Mouse (Mus musculus): Measurements from ENCODE around the gene Lrmda.

Lrmda gene

DNA sequence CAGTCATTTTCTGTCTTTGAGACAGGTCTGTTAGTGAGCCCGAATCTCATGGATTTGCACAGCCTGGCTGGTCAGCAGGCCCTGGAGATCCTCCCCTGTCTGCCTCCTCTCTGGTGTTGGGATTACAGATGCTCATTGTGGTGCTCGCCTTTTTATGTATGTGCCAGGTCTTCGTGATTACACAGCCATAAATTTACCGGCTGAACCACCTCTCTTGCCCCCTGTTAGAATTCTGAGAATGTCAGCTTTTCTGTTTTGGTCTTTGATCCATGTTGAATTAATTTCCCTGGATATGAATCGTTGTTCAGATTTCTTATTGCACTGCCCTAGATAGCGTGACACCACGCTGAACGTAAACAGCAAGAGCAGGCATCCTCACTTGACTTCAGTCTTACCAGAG is 325.7 kb downstream of the Lrmda start:
- DNase-seq = no peak

GRCm38 (mm10) chr14:22353626-22354025 is 334.1 kb downstream of the Lrmda start:
- DNase-seq = no peak

DNA sequence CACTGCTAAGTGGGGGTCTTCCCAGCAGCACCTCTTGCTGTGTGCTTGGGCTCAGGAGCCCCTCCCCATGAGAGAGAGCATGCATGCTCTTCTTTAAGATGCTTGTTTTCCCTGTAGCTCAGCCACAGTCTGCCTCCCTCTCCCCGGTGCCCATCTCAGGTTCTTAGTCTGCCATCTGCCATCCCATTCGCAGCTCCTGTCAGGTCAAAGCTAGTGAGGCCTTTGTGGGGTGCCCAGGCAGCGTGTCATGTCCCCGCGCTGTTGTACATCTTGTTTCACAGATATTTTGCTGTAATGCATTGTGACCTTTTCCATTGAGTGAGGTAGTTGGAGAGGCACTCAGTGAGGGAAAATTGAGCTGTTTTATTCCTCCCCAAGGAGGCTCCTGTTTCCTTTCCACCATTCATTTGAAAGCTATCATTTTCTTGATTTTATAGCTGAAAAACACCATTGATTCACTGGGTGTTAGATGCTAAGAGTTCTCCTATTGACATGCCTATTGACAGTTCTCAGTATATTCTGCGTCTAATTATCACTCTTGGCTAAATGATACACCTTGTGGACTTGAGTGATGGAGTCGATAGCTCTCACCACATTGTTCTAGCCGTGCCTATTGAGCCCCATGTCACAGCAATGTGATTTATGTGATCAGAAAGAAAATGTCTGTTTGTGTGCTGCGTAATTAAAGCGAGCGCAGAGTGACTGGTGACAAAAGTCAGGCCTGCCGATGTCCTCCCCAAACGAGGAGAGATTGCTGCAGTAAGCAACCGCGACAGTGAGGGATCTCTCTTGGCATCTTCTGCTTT is 335.5 kb downstream of the Lrmda start:
- DNase-seq = no peak

DNA sequence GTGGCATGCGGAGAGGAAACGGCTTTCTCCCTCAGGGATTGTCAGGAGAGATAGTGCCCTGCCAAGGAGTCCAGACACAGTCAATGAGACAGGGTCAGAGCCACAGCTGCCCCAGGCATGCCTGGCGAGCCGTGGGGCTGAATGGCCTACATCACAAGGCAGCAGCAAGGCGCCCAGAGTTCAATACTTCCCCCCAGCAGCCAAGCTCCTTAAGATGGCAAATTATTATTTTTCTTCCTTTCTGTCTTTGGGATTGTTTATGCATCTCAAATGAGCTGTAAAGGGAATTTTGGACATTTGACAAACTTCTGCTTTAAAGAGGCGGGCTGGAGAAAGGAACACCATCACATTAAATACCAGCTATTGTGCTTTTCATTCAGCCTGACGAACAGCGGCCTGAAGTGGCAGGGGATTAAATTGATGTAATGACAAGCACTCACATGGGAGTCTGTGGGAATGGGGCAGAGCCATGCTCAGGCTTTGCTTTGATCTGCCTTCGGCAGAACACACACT is 338.5 kb downstream of the Lrmda start:
- DNase-seq = no peak

- no peak for DNase-seq
These were observed 344.7 kb downstream of the Lrmda start for GRCm38 (mm10) chr14:22364010-22364748.

DNA sequence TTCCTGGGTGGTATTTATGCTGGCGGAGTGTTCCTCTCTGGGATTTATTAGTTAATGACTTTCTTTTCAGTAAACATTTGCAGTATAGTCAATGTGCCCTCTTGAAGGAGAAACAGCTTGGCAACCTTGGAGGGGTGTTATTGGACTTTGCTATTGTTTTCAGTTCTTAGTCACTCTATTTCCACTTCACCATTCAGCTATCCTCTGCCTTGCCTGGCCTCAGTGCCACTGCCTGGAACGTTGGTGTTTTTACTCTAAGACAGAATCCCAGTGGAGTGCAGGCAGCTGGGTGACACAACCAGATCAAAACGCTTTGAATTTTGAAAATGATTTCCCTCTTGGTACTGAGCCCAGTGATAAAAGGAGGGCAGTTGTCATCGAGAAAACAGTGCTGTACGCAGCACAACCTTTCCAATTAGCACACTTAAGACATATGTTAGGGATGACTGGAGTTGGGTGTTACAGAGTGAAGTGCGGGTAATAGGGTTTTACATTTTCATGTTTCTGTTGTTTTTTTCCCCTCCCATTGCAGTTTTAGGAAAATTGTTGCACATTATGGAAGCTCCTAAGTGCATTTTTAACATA is 345.4 kb downstream of the Lrmda start:
- no peak for DNase-seq

- DNase-seq = no peak
These were observed 348.1 kb downstream of the Lrmda start for GRCm38 (mm10) chr14:22367615-22368014.

GRCm38 (mm10) chr14:22371136-22371535 is 351.6 kb downstream of the Lrmda start:
- DNase-seq = no peak

DNA sequence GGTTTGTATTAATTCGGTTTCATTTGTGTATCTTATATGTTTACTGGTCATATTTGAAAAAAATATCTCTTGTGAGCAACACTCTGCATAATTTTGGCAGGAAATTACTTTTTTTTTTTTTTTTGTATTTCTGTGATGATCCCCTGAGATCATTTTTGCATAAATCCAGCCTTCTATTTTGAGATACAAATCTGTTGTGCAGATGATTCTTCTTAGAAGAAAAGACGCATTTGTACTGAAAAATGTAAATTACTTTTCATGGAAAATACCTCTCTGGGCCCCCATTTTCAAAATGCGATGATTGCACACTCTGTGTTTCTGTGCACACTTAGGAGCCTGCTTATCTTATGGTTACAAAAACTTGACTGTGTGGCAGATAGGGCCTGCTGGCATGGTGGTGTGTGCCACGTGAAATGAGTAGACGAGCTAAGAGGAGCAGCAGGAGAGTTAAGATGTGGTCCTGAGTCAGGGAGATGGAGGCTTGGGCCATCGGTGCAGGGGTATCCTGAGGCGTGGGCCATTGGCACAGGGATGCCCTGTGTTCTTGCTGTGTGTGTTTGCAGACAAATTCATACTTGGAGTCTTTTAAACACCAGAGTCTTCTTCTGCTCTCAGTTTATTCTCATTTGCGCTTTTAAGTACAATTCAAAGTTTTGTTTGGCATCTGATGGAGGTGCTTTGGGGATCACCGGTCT is 353.3 kb downstream of the Lrmda start:
- no peak for DNase-seq

- DNase-seq = no peak
These were observed 353.8 kb downstream of the Lrmda start for GRCm38 (mm10) chr14:22373361-22373745.

- no peak for DNase-seq
These were observed 357.6 kb downstream of the Lrmda start for GRCm38 (mm10) chr14:22377148-22377547.

DNA sequence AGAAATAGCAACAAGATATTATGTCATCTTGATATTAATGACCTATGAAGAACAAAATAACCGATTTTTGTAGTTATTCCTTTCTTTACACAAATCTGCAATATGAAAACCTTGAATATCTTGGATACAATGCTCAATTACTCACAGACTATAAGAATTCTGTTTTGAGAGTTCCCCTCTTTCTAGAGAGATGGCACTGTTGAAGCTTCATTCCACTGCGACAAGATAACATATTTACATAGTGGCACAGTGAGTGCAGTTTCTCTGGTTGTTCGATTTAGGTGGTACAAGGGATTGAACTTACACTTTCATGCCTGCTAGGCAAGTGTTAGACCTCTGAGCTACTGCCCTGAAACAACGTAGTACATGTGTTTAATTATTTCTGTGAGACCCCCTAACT is 362.6 kb downstream of the Lrmda start:
- no peak for DNase-seq

DNA sequence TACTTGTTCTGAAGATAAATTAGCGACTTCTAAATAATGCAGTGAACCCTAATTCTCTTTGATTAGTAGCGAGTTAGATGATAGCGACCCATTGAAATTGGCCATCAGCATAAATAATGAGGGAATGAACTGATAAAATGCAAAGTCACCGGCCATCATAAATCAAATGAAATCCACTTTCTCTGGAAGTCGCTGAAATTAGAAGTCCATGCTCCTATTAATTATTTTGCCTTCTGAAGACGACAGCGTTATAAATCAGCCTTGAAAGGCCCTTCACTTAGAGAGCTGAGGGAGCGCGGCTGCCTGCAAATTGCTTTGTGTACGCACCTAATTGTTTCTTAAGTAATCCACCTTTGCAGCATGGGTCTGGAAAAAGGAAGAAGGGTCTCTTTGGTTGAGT is 374.1 kb downstream of the Lrmda start:
- no peak for DNase-seq

DNA sequence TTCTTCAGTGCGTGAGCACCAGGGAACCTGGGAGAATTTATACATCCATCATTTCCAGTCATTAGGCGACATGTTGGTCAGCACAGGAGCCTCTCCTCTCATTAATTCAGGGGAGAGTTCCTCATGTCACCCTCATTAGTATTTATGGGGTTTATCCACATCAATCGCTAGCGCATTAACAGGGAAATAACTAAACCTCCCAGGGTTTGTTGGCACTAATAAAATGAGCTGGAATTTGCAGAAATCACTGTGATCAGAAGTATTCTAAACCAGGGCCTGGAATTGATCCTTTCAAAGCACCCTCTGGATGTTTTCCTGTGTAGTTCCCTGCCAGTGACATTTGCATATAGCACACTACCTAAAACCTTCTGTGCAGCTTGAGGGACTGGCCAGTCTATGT is 382.9 kb downstream of the Lrmda start:
- DNase-seq = no peak

DNA sequence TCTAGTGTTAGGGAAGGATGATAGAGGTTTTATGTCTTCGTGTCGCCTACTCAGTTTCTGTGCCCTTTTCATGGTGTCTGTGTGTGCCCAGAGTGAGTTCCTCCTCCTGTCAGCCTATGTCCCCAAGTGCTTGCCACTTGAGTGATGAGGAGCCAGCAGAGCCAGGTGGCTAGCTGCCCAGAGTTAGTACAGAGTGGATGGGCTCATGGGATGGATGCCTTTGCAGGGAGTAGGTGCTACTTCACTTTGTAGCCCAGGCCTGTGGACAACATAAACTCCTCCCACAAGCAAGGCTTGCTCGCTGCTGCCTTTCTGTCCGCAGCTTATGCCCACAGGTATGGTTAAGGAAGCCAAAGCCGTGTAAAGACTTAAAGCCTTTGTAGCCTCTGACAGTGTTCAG is 387.1 kb downstream of the Lrmda start:
- DNase-seq = no peak

DNA sequence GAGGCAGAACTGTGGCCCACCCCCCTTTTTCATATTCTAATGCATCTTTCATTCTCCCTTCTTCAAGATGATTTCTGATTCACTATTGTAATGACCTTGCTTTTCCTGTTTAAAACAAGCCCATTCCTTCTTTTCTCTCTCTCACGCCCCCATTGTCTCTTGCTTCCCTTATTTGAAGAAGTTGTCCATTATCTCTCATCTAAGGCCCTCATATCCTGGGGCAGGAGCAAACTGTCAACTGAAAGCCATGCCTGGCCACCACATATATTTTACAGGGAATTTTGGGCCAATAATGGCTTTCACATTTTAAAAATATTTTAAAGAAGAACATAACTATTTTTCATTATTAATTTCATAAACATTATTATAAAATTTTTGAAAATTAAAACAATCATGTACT is 391.3 kb downstream of the Lrmda start:
- DNase-seq = no peak

GRCm38 (mm10) chr14:22413220-22413619 is 393.7 kb downstream of the Lrmda start:
- no peak for DNase-seq

GRCm38 (mm10) chr14:22417706-22418105 is 398.2 kb downstream of the Lrmda start:
- no peak for DNase-seq

- DNase-seq = no peak
These were observed 402.2 kb downstream of the Lrmda start for GRCm38 (mm10) chr14:22421668-22422067.

GRCm38 (mm10) chr14:22425018-22425534 is 405.6 kb downstream of the Lrmda start:
- DNase-seq = no peak

DNA sequence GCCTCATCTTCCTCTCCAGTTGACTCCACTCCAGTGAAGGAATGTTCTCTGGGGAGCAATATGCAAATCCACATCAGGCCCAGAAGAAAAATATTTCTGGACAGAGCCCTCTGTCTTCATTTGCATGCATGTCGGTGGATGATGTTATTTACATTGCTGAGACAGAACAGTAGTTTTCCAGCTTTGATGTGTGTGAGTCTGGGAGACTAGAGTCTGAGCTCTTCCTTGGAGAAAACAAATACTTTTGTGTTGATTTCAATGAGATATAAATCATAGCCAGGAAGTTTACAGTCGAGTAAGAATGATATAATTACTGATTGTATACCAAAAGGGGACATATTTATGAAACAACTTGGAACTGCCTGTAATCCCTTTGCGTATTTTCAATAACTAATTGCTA is 415.9 kb downstream of the Lrmda start:
- no peak for DNase-seq

- DNase-seq = no peak
These were observed 416.4 kb downstream of the Lrmda start for GRCm38 (mm10) chr14:22435860-22436377.
